Mouse (Mus musculus) neural tube, embryonic 12.5 days (tissue): ENCODE measurements around the gene Nampt. TPM values are rescaled to one million over a fixed set of nuclear protein-coding genes. Genes with fewer than 3 reads are reported as not detected.
"Not testable (repeated sequence)": the region's sequence is repeated elsewhere in the genome, so short reads cannot be mapped to it uniquely, and the experiment has no call there.

ENCODE experiments used
- ATAC-seq: fragments of 200-750 bp; cut with Nextera tagmentation; 2 replicates; pipeline ENCODE4 v1.8.0; 2017; ENCODE audit warnings: low read depth, mild to moderate bottlenecking, moderate TSS enrichment, moderate library complexity; ENCODE audit not compliant: low FRiP score
- H3K27ac ChIP-seq: fragments of 300-500 bp; sonication (generic); 2 replicates; pipeline ENCODE4 v1.5.1; 2016
- H3K27me3 ChIP-seq: fragments of 300-500 bp; sonication (generic); replicated peaks from 2 replicates; pipeline ENCODE4 v1.6.1; 2016; ENCODE audit warnings: mild to moderate bottlenecking
- H3K36me3 ChIP-seq: fragments of 300-500 bp; sonication (generic); 2 replicates; pipeline ENCODE4 v1.6.1; 2016; ENCODE audit warnings: mild to moderate bottlenecking
- H3K4me1 ChIP-seq: fragments of 300-500 bp; sonication (generic); 2 replicates; pipeline ENCODE4 v1.6.1; 2016
- H3K4me2 ChIP-seq: fragments of 300-500 bp; sonication (generic); replicated peaks from 2 replicates; pipeline ENCODE4 v1.6.1; 2016; ENCODE audit warnings: mild to moderate bottlenecking
- H3K4me3 ChIP-seq: fragments of 300-500 bp; sonication (generic); 2 replicates; pipeline ENCODE4 v1.5.1; 2016
- H3K9ac ChIP-seq: fragments of 300-500 bp; sonication (generic); 2 replicates; pipeline ENCODE4 v1.6.1; 2016; ENCODE audit warnings: mild to moderate bottlenecking
- H3K9me3 ChIP-seq: fragments of 300-500 bp; sonication (generic); 2 replicates; pipeline ENCODE4 v1.6.1; 2016; ENCODE audit warnings: mild to moderate bottlenecking
- WGBS: fragments of 180-500 bp; shearing (Covaris S2); methylation state at CpG from one replicate; pipeline ENCODE4 v1.1.7; 2016; 5-methylcytosine and 5-hydroxymethylcytosine counted together
- polyA plus RNA-seq: library from polyadenylated mRNA; unstranded; fragments of >200 nt; fragmentation: Nextera tagmentation; extraction: Ambion mirVana; gene quantifications from 2 replicates; pipeline ENCODE4 v1.2.1, GENCODE M21; 2016

Nampt gene
- polyA plus RNA-seq, 1 experiment from 2014 or later: 29.9 TPM

GRCm38 (mm10) chr12:32888226-32888625 is 68.9 kb downstream of the Nampt start:
- no peak for ATAC-seq
- no peak overlapping the region for H3K9ac ChIP-seq
- no peak overlapping the region for H3K4me3 ChIP-seq
- 93% methylated on average over 3 of the region's 3 CpGs for WGBS
- H3K4me2 ChIP-seq: no peak overlapping the region
- H3K4me1 ChIP-seq: no peaks in the 10 kb centered on the region
- no peak overlapping the region for H3K27ac ChIP-seq
- H3K27me3 ChIP-seq: no peaks in the 10 kb centered on the region
- H3K36me3 ChIP-seq: no peaks in the 10 kb centered on the region
- H3K9me3 ChIP-seq: no peaks in the 10 kb centered on the region

GRCm38 (mm10) chr12:32889846-32890245 is 70.5 kb downstream of the Nampt start:
- no peak overlapping the region for H3K27ac ChIP-seq
- WGBS: 91% methylated on average over 5 of the region's 5 CpGs

GRCm38 (mm10) chr12:32890455-32890854 is 71.1 kb downstream of the Nampt start:
- no peak for ATAC-seq
- H3K9ac ChIP-seq: no peak overlapping the region
- no peak overlapping the region for H3K4me2 ChIP-seq
- no peak overlapping the region for H3K27ac ChIP-seq
- H3K36me3 ChIP-seq: no peaks in the 10 kb centered on the region
- H3K4me1 ChIP-seq: no peaks in the 10 kb centered on the region
- H3K4me3 ChIP-seq: no peak overlapping the region
- H3K9me3 ChIP-seq: no peaks in the 10 kb centered on the region
- WGBS: 85% methylated on average over 4 of the region's 4 CpGs
- no peaks in the 10 kb centered on the region for H3K27me3 ChIP-seq

More at GRCm38 (mm10) chr12:32889846-32890245, 70.5 kb downstream of the Nampt start:
- H3K36me3 ChIP-seq: no peaks in the 10 kb centered on the region
- no peaks in the 10 kb centered on the region for H3K27me3 ChIP-seq
- ATAC-seq: no peak
- no peaks in the 10 kb centered on the region for H3K9me3 ChIP-seq
- no peak overlapping the region for H3K4me3 ChIP-seq
- H3K9ac ChIP-seq: no peak overlapping the region
- no peaks in the 10 kb centered on the region for H3K4me1 ChIP-seq
- no peak overlapping the region for H3K4me2 ChIP-seq

GRCm38 (mm10) chr12:32891271-32891670 is 71.9 kb downstream of the Nampt start:
- H3K9me3 ChIP-seq, H3K9ac ChIP-seq, H3K27ac ChIP-seq, ATAC-seq, H3K4me1 ChIP-seq, H3K36me3 ChIP-seq, H3K4me3 ChIP-seq, H3K4me2 ChIP-seq, H3K27me3 ChIP-seq: not testable (repeated sequence)
- 93% methylated on average over 13 of the region's 13 CpGs for WGBS

- Histone ChIP-seq H3K27ac (no peak overlapping the region), H3K9ac (no peak overlapping the region), H3K27me3 (no peaks in the 10 kb centered on the region), H3K4me2 (no peak overlapping the region), H3K9me3 (no peaks in the 10 kb centered on the region), H3K4me3 (no peak overlapping the region), H3K36me3 (no peaks in the 10 kb centered on the region), H3K4me1 (no peaks in the 10 kb centered on the region)
- 49% methylated on average over 12 of the region's 12 CpGs for WGBS
- ATAC-seq: peak; percentile 35; the same call in 1 of the 2 replicates
Measured at GRCm38 (mm10) chr12:32893212-32893611, 73.9 kb downstream of the Nampt start.

GRCm38 (mm10) chr12:32895806-32896205 is 76.5 kb downstream of the Nampt start:
- H3K4me3 ChIP-seq: no peak overlapping the region
- 89% methylated on average over 1 of the region's 1 CpGs for WGBS
- no peaks in the 10 kb centered on the region for H3K9me3 ChIP-seq
- no peaks in the 10 kb centered on the region for H3K4me1 ChIP-seq
- H3K27ac ChIP-seq: no peak overlapping the region
- H3K4me2 ChIP-seq: no peak overlapping the region
- no peaks in the 10 kb centered on the region for H3K27me3 ChIP-seq
- no peak overlapping the region for H3K9ac ChIP-seq
- no peak for ATAC-seq
- H3K36me3 ChIP-seq: no peaks in the 10 kb centered on the region

GRCm38 (mm10) chr12:32896496-32896895 is 77.2 kb downstream of the Nampt start:
- H3K27ac ChIP-seq: no peak overlapping the region
- no peaks in the 10 kb centered on the region for H3K36me3 ChIP-seq
- H3K9ac ChIP-seq: no peak overlapping the region
- no peaks in the 10 kb centered on the region for H3K27me3 ChIP-seq
- no peaks in the 10 kb centered on the region for H3K4me1 ChIP-seq
- no peak overlapping the region for H3K4me2 ChIP-seq
- no peak overlapping the region for H3K4me3 ChIP-seq
- WGBS: 83% methylated on average over 7 of the region's 7 CpGs
- ATAC-seq: no peak
- H3K9me3 ChIP-seq: no peaks in the 10 kb centered on the region

GRCm38 (mm10) chr12:32897199-32898120 is 78.1 kb downstream of the Nampt start:
- H3K27me3 ChIP-seq: no peaks in the 10 kb centered on the region
- WGBS: 51% methylated on average over 13 of the region's 13 CpGs
- H3K9me3 ChIP-seq: no peaks in the 10 kb centered on the region

GRCm38 (mm10) chr12:32901005-32901404 is 81.7 kb downstream of the Nampt start:
- no peak overlapping the region for H3K4me3 ChIP-seq
- 88% methylated on average over 3 of the region's 3 CpGs for WGBS
- H3K4me1 ChIP-seq: no peaks in the 10 kb centered on the region
- H3K9me3 ChIP-seq: no peaks in the 10 kb centered on the region
- no peak overlapping the region for H3K4me2 ChIP-seq
- H3K27ac ChIP-seq: no peak overlapping the region
- H3K9ac ChIP-seq: no peak overlapping the region
- no peaks in the 10 kb centered on the region for H3K27me3 ChIP-seq
- H3K36me3 ChIP-seq: no peaks in the 10 kb centered on the region
- no peak for ATAC-seq

More at GRCm38 (mm10) chr12:32897199-32898120, 78.1 kb downstream of the Nampt start:
- no peaks in the 10 kb centered on the region for H3K36me3 ChIP-seq
- no peak overlapping the region for H3K4me3 ChIP-seq
- H3K4me1 ChIP-seq: no peaks in the 10 kb centered on the region
- H3K27ac ChIP-seq: no peak overlapping the region
- ATAC-seq: peak; percentile 57
- H3K9ac ChIP-seq: no peak overlapping the region
- no peak overlapping the region for H3K4me2 ChIP-seq

Other genes starting within 250 kb of the Nampt start
- gene Sypl, start 134.3 kb downstream of the Nampt start, polyA plus RNA-seq: 42.3 and 44.3 TPM in 2 replicates